Mouse (Mus musculus): Measurements from ENCODE around the gene Gm3238. TPM values are rescaled to one million over a fixed set of nuclear protein-coding genes. Genes with fewer than 3 reads are reported as not detected.

Gene Gm3238
- polyA plus RNA-seq, 1 experiment from 2014 or later, result not detected

DNA sequence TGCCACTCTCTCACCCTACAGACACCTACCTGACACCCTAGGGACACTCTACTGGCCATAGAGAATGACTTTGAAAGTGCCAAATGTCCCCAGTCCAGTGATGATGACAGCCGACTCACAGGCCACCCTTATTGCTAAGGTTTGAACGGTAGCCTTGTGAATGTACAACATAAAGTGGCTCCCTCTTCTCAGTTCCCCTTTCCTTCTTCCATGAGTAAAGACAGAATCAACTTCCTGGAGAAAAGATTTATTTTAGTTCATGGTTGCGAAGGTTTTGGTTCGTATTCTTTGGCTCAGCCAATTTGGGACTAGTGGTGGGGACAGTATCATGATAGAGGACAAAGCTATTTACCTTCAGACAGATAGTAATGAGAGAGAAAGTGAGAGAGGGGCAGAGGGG, 32.2 kb downstream of the Gm3238 start:
- WGBS, result 87% methylated on average over 4 of the region's 4 CpGs
- no peak for ATAC-seq (ENCODE audit: low FRiP score)
- no peak overlapping the region for H3K4me2 ChIP-seq
- H3K4me3 ChIP-seq (replicated peaks), result no peak overlapping the region
- H3K27ac ChIP-seq (replicated peaks), result no peak overlapping the region
- H3K9me3 ChIP-seq (replicated peaks), result no peaks in the 10 kb centered on the region
- no peaks in the 10 kb centered on the region for H3K27me3 ChIP-seq (replicated peaks)
- no peak overlapping the region for H3K9ac ChIP-seq (replicated peaks)
- no peaks in the 10 kb centered on the region for H3K36me3 ChIP-seq
- H3K4me1 ChIP-seq, result no peaks in the 10 kb centered on the region

DNA sequence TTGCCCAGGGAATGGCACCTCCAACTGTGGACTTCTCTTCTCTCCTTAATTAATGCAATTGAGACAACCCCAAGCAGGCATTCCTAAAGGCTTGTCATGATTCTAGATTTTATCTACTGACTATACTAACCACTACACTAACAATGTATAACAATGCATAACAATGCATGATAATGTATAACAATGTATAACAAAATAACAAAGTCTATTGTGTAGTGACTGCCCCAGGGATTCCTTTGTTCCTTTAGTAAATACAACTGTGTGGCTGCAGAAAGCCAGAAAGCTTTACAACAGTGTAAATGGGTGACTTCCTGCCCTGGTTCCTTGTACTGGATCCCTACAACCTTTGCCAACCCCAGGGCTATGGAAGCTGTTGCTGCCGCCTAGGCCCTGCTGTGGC, 35.2 kb downstream of the Gm3238 start:
- Histone ChIP-seq H3K9ac (replicated peaks) (no peak overlapping the region), H3K27me3 (replicated peaks) (no peaks in the 10 kb centered on the region), H3K27ac (replicated peaks) (no peak overlapping the region), H3K4me2 (no peak overlapping the region), H3K4me1 (no peaks in the 10 kb centered on the region), H3K9me3 (replicated peaks) (no peaks in the 10 kb centered on the region), H3K4me3 (replicated peaks) (no peak overlapping the region), H3K36me3 (no peaks in the 10 kb centered on the region)
- no peak for ATAC-seq (ENCODE audit: low FRiP score)
- 90% methylated on average over 1 of the region's 1 CpGs for WGBS

DNA sequence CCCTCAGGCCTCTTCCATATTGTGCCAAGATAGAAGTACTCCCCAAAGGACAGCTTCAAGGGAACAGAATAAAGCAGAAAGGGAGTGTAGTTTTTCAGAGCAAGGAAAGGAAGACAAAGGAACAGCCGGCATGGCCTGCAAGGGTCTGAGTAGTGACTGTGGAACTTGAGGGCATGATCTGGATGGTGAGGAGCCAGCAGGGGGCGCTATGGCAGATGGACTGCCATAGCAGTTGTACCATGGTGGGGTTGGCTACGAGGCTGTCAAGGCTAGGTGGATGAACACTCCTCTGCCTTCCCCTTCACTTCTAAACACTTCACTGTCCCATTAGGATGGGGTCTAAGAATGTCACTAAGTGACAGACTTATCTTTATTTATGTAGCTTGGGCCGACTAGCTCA, 41.9 kb downstream of the Gm3238 start:
- no peak for ATAC-seq (ENCODE audit: low FRiP score)
- Histone ChIP-seq H3K4me2 (no peak overlapping the region), H3K4me3 (replicated peaks) (no peak overlapping the region), H3K9ac (replicated peaks) (no peak overlapping the region), H3K27ac (replicated peaks) (no peak overlapping the region), H3K27me3 (replicated peaks) (no peaks in the 10 kb centered on the region), H3K4me1 (no peaks in the 10 kb centered on the region), H3K9me3 (replicated peaks) (no peaks in the 10 kb centered on the region), H3K36me3 (no peaks in the 10 kb centered on the region)
- 59% methylated on average over 4 of the region's 4 CpGs for WGBS

DNA sequence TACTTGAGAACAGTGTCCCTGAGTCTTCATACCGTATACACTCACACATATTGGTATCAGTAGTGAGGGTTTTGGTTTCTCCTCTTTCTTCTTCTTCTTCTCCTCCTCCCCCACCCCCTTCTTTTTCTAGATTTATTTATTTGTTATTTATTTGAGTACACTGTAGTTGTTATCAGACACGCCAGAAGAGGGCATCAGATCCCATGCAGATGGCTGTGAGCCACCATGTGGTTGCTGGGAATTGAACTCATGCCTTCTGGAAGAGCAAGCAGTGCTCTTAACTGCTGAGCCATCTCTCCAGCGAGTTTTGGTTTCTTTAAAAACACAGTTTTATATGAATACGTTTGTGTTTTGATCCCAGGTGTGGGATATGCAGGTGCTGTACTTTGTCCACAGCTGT, 42.8 kb downstream of the Gm3238 start:
- no peak for ATAC-seq (ENCODE audit: low FRiP score)

DNA sequence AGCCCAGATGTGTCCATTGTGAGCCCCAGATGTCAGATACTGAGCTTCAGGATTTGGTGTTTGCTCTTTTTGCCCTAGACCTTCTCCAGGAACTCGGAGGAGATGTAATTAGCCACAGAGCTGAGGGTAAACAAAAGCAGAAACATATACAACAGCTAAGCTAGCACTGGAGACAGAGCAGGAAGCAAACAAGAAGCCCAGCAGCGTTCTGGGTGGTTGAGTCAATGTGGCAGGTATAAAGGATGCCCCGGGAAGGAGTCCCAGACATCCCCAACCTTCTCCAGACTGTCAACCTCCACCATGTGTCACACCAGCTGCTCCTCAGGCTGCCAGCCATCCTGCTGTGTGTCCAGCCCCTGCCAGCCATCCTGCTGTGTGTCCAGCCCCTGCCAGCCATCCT, 44.9 kb downstream of the Gm3238 start, which contains the start of gene Gm10100:
Gm10100 (plus strand) TSS at position 301 of the 400 bp plus-strand sequence.
- H3K4me2 ChIP-seq, result no peak within 1 kb of the TSS
- ATAC-seq (ENCODE audit: low FRiP score), result no peak

More for the DNA sequence above, 42.8 kb downstream of the Gm3238 start:
- no peaks in the 10 kb centered on the region for H3K9me3 ChIP-seq (replicated peaks)
- no peaks in the 10 kb centered on the region for H3K27me3 ChIP-seq (replicated peaks)
- no peak overlapping the region for H3K9ac ChIP-seq (replicated peaks)
- H3K36me3 ChIP-seq, result no peaks in the 10 kb centered on the region
- 73% methylated on average over 4 of the region's 4 CpGs for WGBS
- H3K4me1 ChIP-seq, result no peaks in the 10 kb centered on the region
- H3K4me2 ChIP-seq, result no peak overlapping the region
- no peak overlapping the region for H3K4me3 ChIP-seq (replicated peaks)
- no peak overlapping the region for H3K27ac ChIP-seq (replicated peaks)

DNA sequence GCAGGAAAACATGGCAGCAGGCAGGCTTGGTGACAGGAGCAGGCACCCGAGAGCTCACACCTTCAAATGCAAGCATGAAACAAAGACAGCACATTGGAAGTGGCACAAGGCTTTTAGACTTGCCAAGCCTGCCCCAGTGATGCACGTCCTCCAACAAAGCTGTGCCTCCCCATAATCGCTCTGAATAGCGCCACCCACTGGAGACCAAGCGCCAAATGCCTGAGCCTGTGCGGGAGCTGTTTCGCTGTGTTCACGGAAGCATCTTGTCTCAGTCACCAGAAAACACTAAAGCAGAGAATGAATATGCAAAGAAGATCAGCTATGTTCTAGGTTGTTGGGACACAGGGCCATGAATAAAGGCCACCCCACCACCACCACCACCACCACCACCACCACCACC, 46.3 kb downstream of the Gm3238 start:
- Histone ChIP-seq H3K4me2 (no peak overlapping the region), H3K27me3 (replicated peaks) (no peaks in the 10 kb centered on the region), H3K4me1 (no peaks in the 10 kb centered on the region), H3K36me3 (no peaks in the 10 kb centered on the region), H3K4me3 (replicated peaks) (no peak overlapping the region), H3K9ac (replicated peaks) (no peak overlapping the region), H3K27ac (replicated peaks) (no peak overlapping the region), H3K9me3 (replicated peaks) (no peaks in the 10 kb centered on the region)
- 79% methylated on average over 8 of the region's 8 CpGs for WGBS
- no peak for ATAC-seq (ENCODE audit: low FRiP score)

More for the DNA sequence above, 44.9 kb downstream of the Gm3238 start, which contains the start of gene Gm10100:
- H3K27ac ChIP-seq (replicated peaks), result no peak within 1 kb of the TSS
- H3K4me3 ChIP-seq (replicated peaks), result no peak within 1 kb of the TSS
- no peaks in the 10 kb centered on the region for H3K4me1 ChIP-seq
- H3K36me3 ChIP-seq, result no peaks in the 10 kb centered on the region
- no peaks in the 10 kb centered on the region for H3K27me3 ChIP-seq (replicated peaks)
- 51% methylated on average over 3 of the region's 3 CpGs for WGBS
- H3K9me3 ChIP-seq (replicated peaks), result no peaks in the 10 kb centered on the region
- no peak within 1 kb of the TSS for H3K9ac ChIP-seq (replicated peaks)

Other genes starting within 250 kb of the Gm3238 start
- 1.0 and 4.8 TPM in 2 replicates for gene Itgb2, start 241.1 kb downstream of the Gm3238 start, polyA plus RNA-seq (2015; fragmentation: Nextera tagmentation; extraction: Ambion mirVana)
- 73.9 and 91.7 TPM in 2 replicates for gene Pttg1ip, start 189.6 kb downstream of the Gm3238 start, polyA plus RNA-seq (2015; fragmentation: Nextera tagmentation; extraction: Ambion mirVana)
- 275 and 286 TPM in 2 replicates for gene Sumo3, start 165.2 kb downstream of the Gm3238 start, polyA plus RNA-seq (2015; fragmentation: Nextera tagmentation; extraction: Ambion mirVana)
- gene Gm49325, start 165.1 kb downstream of the Gm3238 start, polyA plus RNA-seq (2015; fragmentation: Nextera tagmentation; extraction: Ambion mirVana), result 1.4 and 2.4 TPM in 2 replicates
- 77.1 and 79.6 TPM in 2 replicates for gene Ube2g2, start 149.1 kb downstream of the Gm3238 start, polyA plus RNA-seq (2015; fragmentation: Nextera tagmentation; extraction: Ambion mirVana)
- 1.6 and 1.9 TPM in 2 replicates for gene Tspear, start 84.8 kb downstream of the Gm3238 start, polyA plus RNA-seq (2015; fragmentation: Nextera tagmentation; extraction: Ambion mirVana)
- not detected in 2 replicates for gene Gm19402, start 80.6 kb downstream of the Gm3238 start, polyA plus RNA-seq (2015; fragmentation: Nextera tagmentation; extraction: Ambion mirVana)
- not detected in 2 replicates for gene Gm9508, start 74.1 kb downstream of the Gm3238 start, polyA plus RNA-seq (2015; fragmentation: Nextera tagmentation; extraction: Ambion mirVana)
- gene Gm10272, start 64.7 kb downstream of the Gm3238 start, polyA plus RNA-seq (2015; fragmentation: Nextera tagmentation; extraction: Ambion mirVana), result not detected in 2 replicates
- not detected in 2 replicates for gene Gm10024, start 59.9 kb downstream of the Gm3238 start, polyA plus RNA-seq (2015; fragmentation: Nextera tagmentation; extraction: Ambion mirVana)
- not detected in 2 replicates for gene Gm10142, start 55.5 kb downstream of the Gm3238 start, polyA plus RNA-seq (2015; fragmentation: Nextera tagmentation; extraction: Ambion mirVana)
- gene Krtap12-1, start 50.7 kb downstream of the Gm3238 start, polyA plus RNA-seq (2015; fragmentation: Nextera tagmentation; extraction: Ambion mirVana), result not detected in 2 replicates
- gene Gm10100, start 44.8 kb downstream of the Gm3238 start, polyA plus RNA-seq (2015; fragmentation: Nextera tagmentation; extraction: Ambion mirVana), result not detected in 2 replicates
- not detected in 2 replicates for gene Gm18596, start 28.7 kb downstream of the Gm3238 start, polyA plus RNA-seq (2015; fragmentation: Nextera tagmentation; extraction: Ambion mirVana)
- not detected in 2 replicates for gene Gm9736, start 20.0 kb downstream of the Gm3238 start, polyA plus RNA-seq (2015; fragmentation: Nextera tagmentation; extraction: Ambion mirVana)
- not detected in 2 replicates for gene Gm3233, start 11.6 kb downstream of the Gm3238 start, polyA plus RNA-seq (2015; fragmentation: Nextera tagmentation; extraction: Ambion mirVana)
- not detected in 2 replicates for gene Gm7138, start 5.6 kb upstream of the Gm3238 start, polyA plus RNA-seq (2015; fragmentation: Nextera tagmentation; extraction: Ambion mirVana)
- gene Gm3250, start 11.2 kb upstream of the Gm3238 start, polyA plus RNA-seq (2015; fragmentation: Nextera tagmentation; extraction: Ambion mirVana), result not detected in 2 replicates
- not detected in 2 replicates for gene Gm7137, start 16.9 kb upstream of the Gm3238 start, polyA plus RNA-seq (2015; fragmentation: Nextera tagmentation; extraction: Ambion mirVana)
- not detected in 2 replicates for gene Gm9639, start 23.8 kb upstream of the Gm3238 start, polyA plus RNA-seq (2015; fragmentation: Nextera tagmentation; extraction: Ambion mirVana)
- not detected in 2 replicates for gene Gm19668, start 27.8 kb upstream of the Gm3238 start, polyA plus RNA-seq (2015; fragmentation: Nextera tagmentation; extraction: Ambion mirVana)
- not detected in 2 replicates for gene Gm9507, start 40.5 kb upstream of the Gm3238 start, polyA plus RNA-seq (2015; fragmentation: Nextera tagmentation; extraction: Ambion mirVana)
- gene Gm2696, start 43.4 kb upstream of the Gm3238 start, polyA plus RNA-seq (2015; fragmentation: Nextera tagmentation; extraction: Ambion mirVana), result not detected in 2 replicates
- gene Krtap10-4, start 55.8 kb upstream of the Gm3238 start, polyA plus RNA-seq (2015; fragmentation: Nextera tagmentation; extraction: Ambion mirVana), result not detected in 2 replicates
- gene Krtap10-10, start 64.6 kb upstream of the Gm3238 start, polyA plus RNA-seq (2015; fragmentation: Nextera tagmentation; extraction: Ambion mirVana), result not detected in 2 replicates
- gene Gm36176, start 75.5 kb upstream of the Gm3238 start, polyA plus RNA-seq (2015; fragmentation: Nextera tagmentation; extraction: Ambion mirVana), result not detected in 2 replicates
- gene Gm10318, start 81.5 kb upstream of the Gm3238 start, polyA plus RNA-seq (2015; fragmentation: Nextera tagmentation; extraction: Ambion mirVana), result 0.20 TPM in 1 of 2 replicates, not detected in the other
- gene Gm3285, start 90.7 kb upstream of the Gm3238 start, polyA plus RNA-seq (2015; fragmentation: Nextera tagmentation; extraction: Ambion mirVana), result not detected in 2 replicates
- 19.0 and 22.8 TPM in 2 replicates for gene Lrrc3, start 131.2 kb upstream of the Gm3238 start, polyA plus RNA-seq (2015; fragmentation: Nextera tagmentation; extraction: Ambion mirVana)
- gene Trpm2, start 199.2 kb upstream of the Gm3238 start, polyA plus RNA-seq (2015; fragmentation: Nextera tagmentation; extraction: Ambion mirVana), result 8.1 and 9.5 TPM in 2 replicates
- 48.5 and 51.5 TPM in 2 replicates for gene 1810043G02Rik, start 207.2 kb upstream of the Gm3238 start, polyA plus RNA-seq (2015; fragmentation: Nextera tagmentation; extraction: Ambion mirVana)
- gene Pfkl, start 238.8 kb upstream of the Gm3238 start, polyA plus RNA-seq (2015; fragmentation: Nextera tagmentation; extraction: Ambion mirVana), result 112 and 133 TPM in 2 replicates

All from neural tube, embryonic 15.5 days (tissue).